Mouse (Mus musculus) heart, postnatal 25 days (tissue): Measurements from ENCODE around the gene Gse1. TPM values are rescaled to one million over a fixed set of nuclear protein-coding genes. Genes with fewer than 3 reads are reported as not detected.

Source experiments
- DNase-seq: peaks from one replicate; pipeline ENCODE4 v3.0.0; 2022; ENCODE audit warnings: low spot score
- intact Hi-C: fragments of 180-260 bp; cut with DNase I; formaldehyde crosslinking; loops from one replicate; pipeline ENCODE4 v1.15.1; 2025
- total RNA-seq, 2 experiments: library from RNA; stranded (reverse); gene quantifications; 2 replicates each; pipeline ENCODE4 v1.2.3; 2021

The Gse1 gene
- total RNA-seq, 2 experiments from 2014 or later, result 20.1 to 25.9 TPM

GRCm38 (mm10) chr8:120562680-120563347 is 334.6 kb downstream of the Gse1 start:
- intact Hi-C loops, result no loop called here
- no peak for DNase-seq

GRCm38 (mm10) chr8:120563348-120563724 is 335.1 kb downstream of the Gse1 start:
- intact Hi-C loops, result no loop called here
- DNase-seq, result no peak

- intact Hi-C loops, result no loop called here
- peak; percentile 87 for DNase-seq
These were observed 335.9 kb downstream of the Gse1 start for GRCm38 (mm10) chr8:120563851-120564837.

- intact Hi-C loops, result no loop called here
- DNase-seq, result no peak
These were observed 337.0 kb downstream of the Gse1 start for GRCm38 (mm10) chr8:120565151-120565711.

GRCm38 (mm10) chr8:120566681-120567080 is 338.4 kb downstream of the Gse1 start:
- no peak for DNase-seq
- intact Hi-C loops, result no loop called here

GRCm38 (mm10) chr8:120567731-120568130 is 339.5 kb downstream of the Gse1 start:
- DNase-seq, result no peak
- intact Hi-C loops, result no loop called here

- intact Hi-C loops, result no loop called here
- no peak for DNase-seq
These were observed 340.0 kb downstream of the Gse1 start for GRCm38 (mm10) chr8:120568164-120568798.

GRCm38 (mm10) chr8:120569123-120569522 is 340.9 kb downstream of the Gse1 start:
- intact Hi-C loops, result no loop called here
- DNase-seq, result no peak

GRCm38 (mm10) chr8:120569939-120570715 is 341.9 kb downstream of the Gse1 start:
- peak; percentile 38 for DNase-seq
- intact Hi-C loops, result no loop called here

GRCm38 (mm10) chr8:120571561-120571960 is 343.3 kb downstream of the Gse1 start:
- intact Hi-C loops, result no loop called here
- no peak for DNase-seq

GRCm38 (mm10) chr8:120572534-120572933 is 344.3 kb downstream of the Gse1 start:
- intact Hi-C loops, result no loop called here
- no peak for DNase-seq

- intact Hi-C loops, result no loop called here
- no peak for DNase-seq
These were observed 345.6 kb downstream of the Gse1 start for GRCm38 (mm10) chr8:120573866-120574265.

- DNase-seq, result no peak
These were observed 346.7 kb downstream of the Gse1 start for GRCm38 (mm10) chr8:120574941-120575340.

GRCm38 (mm10) chr8:120575801-120576200 is 347.5 kb downstream of the Gse1 start:
- DNase-seq, result no peak
- intact Hi-C loops, result no loop called here

More at GRCm38 (mm10) chr8:120574941-120575340, 346.7 kb downstream of the Gse1 start:
- intact Hi-C loops, result no loop called here

- intact Hi-C loops, result no loop called here
These were observed 349.6 kb downstream of the Gse1 start for GRCm38 (mm10) chr8:120577821-120578220.

GRCm38 (mm10) chr8:120580336-120581000 is 352.2 kb downstream of the Gse1 start:
- no peak for DNase-seq
- intact Hi-C loops, result no loop called here

More at GRCm38 (mm10) chr8:120577821-120578220, 349.6 kb downstream of the Gse1 start:
- no peak for DNase-seq

GRCm38 (mm10) chr8:120581329-120581728 is 353.1 kb downstream of the Gse1 start:
- intact Hi-C loops, result no loop called here

GRCm38 (mm10) chr8:120581811-120582210 is 353.6 kb downstream of the Gse1 start:
- no peak for DNase-seq
- intact Hi-C loops, result no loop called here

More at GRCm38 (mm10) chr8:120581329-120581728, 353.1 kb downstream of the Gse1 start:
- no peak for DNase-seq

GRCm38 (mm10) chr8:120585521-120585920 is 357.3 kb downstream of the Gse1 start:
- intact Hi-C loops, result no loop called here
- DNase-seq, result no peak
